Mouse (Mus musculus) splenic B cell, adult 2 months (primary cell): ENCODE results near the gene Cnot10.
A peak's percentile ranks its signal among the peaks of the same experiment; 100 is the strongest.

Experiments used
- DNase-seq: peaks from one replicate; pipeline ENCODE4 v3.0.0-alpha.2; 2011; ENCODE audit warnings: low read depth, low spot score
- H3K27me3 ChIP-seq: 2 replicates; pipeline ENCODE4 v1.6.1; 2012; ENCODE audit warnings: mild to moderate bottlenecking, low read length, moderate library complexity, mixed read lengths; ENCODE audit not compliant: control insufficient read depth, poor library complexity, insufficient read depth, severe bottlenecking
- H3K36me3 ChIP-seq: 2 replicates; pipeline ENCODE4 v1.6.1; 2012; ENCODE audit warnings: mild to moderate bottlenecking, low read length, moderate library complexity, mixed read lengths; ENCODE audit not compliant: control insufficient read depth, poor library complexity, insufficient read depth, severe bottlenecking

Gene Cnot10

GRCm38 (mm10) chr9:114576001-114576400 lies 64.0 kb downstream of the Cnot10 start:
- Histone ChIP-seq H3K27me3 (no peaks in the 10 kb centered on the region), H3K36me3 (no peaks in the 10 kb centered on the region)
- no peak for DNase-seq

GRCm38 (mm10) chr9:114573528-114573927 lies 66.5 kb downstream of the Cnot10 start:
- peak; percentile 8 for DNase-seq
- Histone ChIP-seq H3K27me3 (no peaks in the 10 kb centered on the region), H3K36me3 (no peaks in the 10 kb centered on the region)

- DNase-seq, result no peak
- no peaks in the 10 kb centered on the region for H3K36me3 ChIP-seq
- no peaks in the 10 kb centered on the region for H3K27me3 ChIP-seq
Measured at GRCm38 (mm10) chr9:114568682-114569474, 71.1 kb downstream of the Cnot10 start.

- Histone ChIP-seq H3K27me3 (no peaks in the 10 kb centered on the region; the same call in 1 of the 2 replicates), H3K36me3 (no peaks in the 10 kb centered on the region)
- DNase-seq, result no peak
Measured at GRCm38 (mm10) chr9:114564667-114565066, 75.3 kb downstream of the Cnot10 start.

GRCm38 (mm10) chr9:114563761-114564606 lies 76.0 kb downstream of the Cnot10 start, which contains the start of gene Trim71:
TSS of gene Trim71 (minus strand) at chr9:114564369.
- Histone ChIP-seq H3K27me3 (no peaks in the 10 kb centered on the region; the same call in 1 of the 2 replicates), H3K36me3 (no peaks in the 10 kb centered on the region)
- DNase-seq, result no peak

- Histone ChIP-seq H3K36me3 (no peaks in the 10 kb centered on the region), H3K27me3 (no peaks in the 10 kb centered on the region; the same call in 1 of the 2 replicates)
- no peak for DNase-seq
Measured at GRCm38 (mm10) chr9:114562919-114563751, 76.8 kb downstream of the Cnot10 start.

- DNase-seq, result no peak
- Histone ChIP-seq H3K27me3 (no peaks in the 10 kb centered on the region; the same call in 1 of the 2 replicates), H3K36me3 (no peaks in the 10 kb centered on the region)
Measured at GRCm38 (mm10) chr9:114562031-114562918, 77.7 kb downstream of the Cnot10 start.

- Histone ChIP-seq H3K27me3 (no peaks in the 10 kb centered on the region; the same call in 1 of the 2 replicates), H3K36me3 (no peaks in the 10 kb centered on the region)
- DNase-seq, result no peak
Measured at GRCm38 (mm10) chr9:114561671-114561971, 78.4 kb downstream of the Cnot10 start.

- Histone ChIP-seq H3K27me3 (no peaks in the 10 kb centered on the region; the same call in 1 of the 2 replicates), H3K36me3 (no peaks in the 10 kb centered on the region)
- DNase-seq, result no peak
Measured at GRCm38 (mm10) chr9:114560771-114561670, 79.0 kb downstream of the Cnot10 start.

GRCm38 (mm10) chr9:114560141-114560540 lies 79.8 kb downstream of the Cnot10 start:
- no peaks in the 10 kb centered on the region; the same call in 1 of the 2 replicates for H3K27me3 ChIP-seq
- no peaks in the 10 kb centered on the region for H3K36me3 ChIP-seq
- DNase-seq, result no peak

GRCm38 (mm10) chr9:114557086-114557485 lies 82.9 kb downstream of the Cnot10 start:
- no peaks in the 10 kb centered on the region for H3K36me3 ChIP-seq
- DNase-seq, result no peak
- H3K27me3 ChIP-seq, result no peaks in the 10 kb centered on the region

GRCm38 (mm10) chr9:114556276-114556855 lies 83.6 kb downstream of the Cnot10 start:
- Histone ChIP-seq H3K36me3 (no peaks in the 10 kb centered on the region), H3K27me3 (no peaks in the 10 kb centered on the region)
- DNase-seq, result no peak
